Comparison of ENCODE assay signal across 8 mouse cellular contexts in genomic region chr5:38038274-38038673, GRCm38 (mm10). TPM values are rescaled to one million over a fixed set of nuclear protein-coding genes. Genes with fewer than 3 reads are reported as not detected.
DNase-seq lines count a peak whose midpoint lies in the region; ATAC-seq lines count a peak whose summit lies in the region.

No protein-coding gene starts in this region.

- DNase-seq in heart, adult 18-20 months, result peak; percentile 6 to 37
- no peak for DNase-seq in heart, postnatal 4 days
- DNase-seq in NIH3T3 (ENCODE audit: low read depth), result peak; percentile 39
- DNase-seq in forebrain, embryonic 11.5 days (ENCODE audit: low spot score), result no peak
- DNase-seq in midbrain, embryonic 10.5 days (ENCODE audit: low spot score), result no peak
- DNase-seq in gastrocnemius, adult 18-20 months (ENCODE audit: low spot score), result no peak
- DNase-seq in layer of hippocampus, adult 8-10 months (ENCODE audit: low spot score in 2 of 2), result no peak

- ATAC-seq in forebrain, embryonic 11.5 days (replicated peaks; ENCODE audit: low FRiP score), result no peak
- no peak for ATAC-seq in kidney, embryonic 14.5 days (ENCODE audit: low FRiP score, low TSS enrichment)

- peak overlapping the region; percentile 81 for H3K4me2 ChIP-seq in forebrain, embryonic 11.5 days (ENCODE audit: low read depth, low read length, severe bottlenecking)
- H3K4me2 ChIP-seq in kidney, embryonic 14.5 days (replicated peaks; ENCODE audit: low read depth, low read length), result peak overlapping the region; percentile 82

- no peaks in the 10 kb centered on the region for H3K4me1 ChIP-seq in forebrain, embryonic 11.5 days (replicated peaks; ENCODE audit: control insufficient read depth, insufficient read depth, low read length)
- no peaks in the 10 kb centered on the region for H3K4me1 ChIP-seq in kidney, embryonic 14.5 days (ENCODE audit: control insufficient read depth, insufficient read depth, low read length)
- peaks cover 27% of the 10 kb centered on the region for H3K4me1 ChIP-seq in midbrain, embryonic 10.5 days

- H3K27me3 ChIP-seq in forebrain, embryonic 11.5 days (ENCODE audit: control insufficient read depth, insufficient read depth, low read length), result no peaks in the 10 kb centered on the region
- H3K27me3 ChIP-seq in kidney, embryonic 14.5 days (ENCODE audit: control insufficient read depth, insufficient read depth, low read length), result peaks cover 3% of the 10 kb centered on the region; the same call in 1 of the 2 replicates
- H3K27me3 ChIP-seq in midbrain, embryonic 10.5 days (ENCODE audit: low read depth, poor library complexity, severe bottlenecking), result peaks cover 5% of the 10 kb centered on the region; the same call in 1 of the 2 replicates

- peak overlapping the region; percentile 85 for H3K4me3 ChIP-seq in forebrain, embryonic 11.5 days (ENCODE audit: low read depth, low read length)
- peak overlapping the region; percentile 78 for H3K4me3 ChIP-seq in kidney, embryonic 14.5 days (ENCODE audit: low read length)
- peak overlapping the region; percentile 77 for H3K4me3 ChIP-seq in midbrain, embryonic 10.5 days

- WGBS in forebrain, embryonic 11.5 days, result 20% methylated on average over 9 of the region's 9 CpGs
- WGBS in kidney, embryonic 14.5 days, result 23% methylated on average over 9 of the region's 9 CpGs
- 23% methylated on average over 9 of the region's 9 CpGs for WGBS in midbrain, embryonic 10.5 days

- H3K9me3 ChIP-seq in forebrain, embryonic 11.5 days (ENCODE audit: control insufficient read depth, low read length), result no peaks in the 10 kb centered on the region
- no peaks in the 10 kb centered on the region for H3K9me3 ChIP-seq in kidney, embryonic 14.5 days (ENCODE audit: control insufficient read depth, low read length)
- no peaks in the 10 kb centered on the region for H3K9me3 ChIP-seq in midbrain, embryonic 10.5 days (replicated peaks)

- H3K36me3 ChIP-seq in forebrain, embryonic 11.5 days (ENCODE audit: control insufficient read depth, insufficient read depth, low read length), result no peaks in the 10 kb centered on the region
- H3K36me3 ChIP-seq in kidney, embryonic 14.5 days (ENCODE audit: control insufficient read depth, insufficient read depth, low read length), result no peaks in the 10 kb centered on the region
- peaks cover 13% of the 10 kb centered on the region for H3K36me3 ChIP-seq in midbrain, embryonic 10.5 days

- H3K9ac ChIP-seq in forebrain, embryonic 11.5 days (ENCODE audit: low read length), result peak overlapping the region; percentile 87
- peak overlapping the region; percentile 80; the same call in 1 of the 2 replicates for H3K9ac ChIP-seq in kidney, embryonic 14.5 days (ENCODE audit: low read depth, low read length)

- no peak overlapping the region for H3K27ac ChIP-seq in forebrain, embryonic 11.5 days (ENCODE audit: low read depth, low read length)
- no peak overlapping the region for H3K27ac ChIP-seq in kidney, embryonic 14.5 days (ENCODE audit: low read depth, low read length)
- H3K27ac ChIP-seq in midbrain, embryonic 10.5 days (replicated peaks), result peak overlapping the region; percentile 86; the same call in 1 of the 2 replicates

RNA-seq across cellular contexts. Expression of gene Stx18, which starts 0.3 kb away (rescaled TPM):
- 10 to 100 TPM; 17.8 to 18.0 TPM for total RNA-seq in heart, adult 18-20 months (2021)
- total RNA-seq in heart, postnatal 4 days (2021), result 10 to 100 TPM; 20.1 to 22.1 TPM
- 47.8 and 53.5 TPM in 2 replicates for polyA plus RNA-seq in forebrain, embryonic 11.5 days (2014; fragmentation: Nextera tagmentation; extraction: Ambion mirVana)
- polyA plus RNA-seq in kidney, embryonic 14.5 days (2014; fragmentation: Nextera tagmentation; extraction: Ambion mirVana), result 38.3 and 46.7 TPM in 2 replicates
- 48.6 and 55.8 TPM in 2 replicates for polyA plus RNA-seq in midbrain, embryonic 10.5 days (2016; fragmentation: Nextera tagmentation; extraction: Ambion mirVana)
- total RNA-seq in gastrocnemius, adult 18-20 months (2021), result 10 to 100 TPM; 14.2 to 14.3 TPM
- 10 to 100 TPM; 33.8 to 42.2 (median 38.1) TPM for total RNA-seq in layer of hippocampus, adult 8-10 months (2022)

Comparison
In these comparisons a context has a peak if more than half of its experiments do, and no peak if none do; other contexts are left out.
1. DNase-seq: peak in heart, adult 18-20 months (2 of 2) and NIH3T3 (single experiment); none in heart, postnatal 4 days (single experiment), forebrain, embryonic 11.5 days (single experiment), midbrain, embryonic 10.5 days (single experiment), gastrocnemius, adult 18-20 months (single experiment) and layer of hippocampus, adult 8-10 months (0 of 2).
2. Peak in every context shown above with its lines, with median percentiles within 50 percentile points of each other: H3K4me3 ChIP-seq.